Mouse (Mus musculus) spleen, adult 18-20 months (tissue): ENCODE results near the gene Skap1.
A peak's percentile ranks its signal among the peaks of the same experiment; 100 is the strongest.

Experiments
- DNase-seq, 2 experiments: peaks; one replicate each; pipeline ENCODE4 v3.0.0; 2022; ENCODE audit warnings: mixed read lengths in 2 of 2

The Skap1 gene

DNA sequence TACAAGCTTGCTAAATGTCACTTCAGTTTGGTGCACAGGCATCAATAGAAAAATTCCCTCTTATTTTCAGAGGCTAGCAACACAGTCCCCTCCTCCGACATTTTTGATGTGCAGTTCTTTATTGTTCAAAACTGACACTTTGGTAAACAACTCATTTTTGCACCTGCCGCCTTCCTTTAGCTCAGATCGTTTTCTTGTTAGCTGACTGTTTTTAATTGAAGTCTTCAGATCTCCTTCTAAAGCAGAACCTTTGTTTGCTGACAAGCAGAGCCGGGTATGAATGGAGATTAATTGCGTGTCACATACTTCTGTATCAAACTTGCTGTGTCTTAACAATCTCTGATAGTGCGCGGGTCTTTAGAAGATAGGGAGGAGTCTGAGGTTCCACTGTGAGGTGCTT, 2.0 kb downstream of the Skap1 start:
- DNase-seq = no peak

- DNase-seq = peak in 1 of 2 experiments; percentile 13
Measured at GRCm38 (mm10) chr11:96466987-96467386, 2.6 kb downstream of the Skap1 start.

DNA sequence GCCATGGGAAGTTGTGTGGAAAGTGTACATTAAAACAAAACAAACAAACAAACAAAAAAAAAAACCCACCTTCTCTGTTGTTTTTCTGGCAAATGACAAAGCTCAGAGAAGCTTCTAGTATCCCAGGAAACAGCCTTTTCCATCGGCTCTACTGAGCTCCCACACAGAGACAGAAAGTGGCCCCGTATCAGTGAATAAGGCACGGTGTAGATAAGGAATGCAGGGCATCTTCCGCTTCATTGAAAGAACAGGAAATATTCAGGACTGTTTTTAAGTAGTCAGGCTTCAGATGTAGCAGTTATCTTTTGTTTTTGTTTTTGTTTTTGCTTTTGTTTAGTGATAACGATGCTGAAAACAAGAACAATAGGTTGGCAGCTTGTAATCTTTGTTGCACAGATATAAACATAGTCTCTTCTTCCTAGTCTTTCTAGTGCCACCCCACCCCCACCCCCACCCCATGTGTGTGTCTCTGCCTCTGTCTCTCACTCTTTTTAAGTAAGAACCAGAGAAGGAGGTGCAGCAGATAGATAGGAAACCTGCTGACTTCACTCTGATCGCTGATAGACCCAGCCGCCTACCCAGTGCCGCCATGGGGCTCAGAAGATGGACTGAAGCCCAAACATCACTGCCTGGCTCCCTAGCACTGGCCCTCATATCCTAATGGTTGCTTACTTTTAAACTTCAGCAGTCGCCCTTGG, 3.8 kb downstream of the Skap1 start:
- DNase-seq = no peak

DNA sequence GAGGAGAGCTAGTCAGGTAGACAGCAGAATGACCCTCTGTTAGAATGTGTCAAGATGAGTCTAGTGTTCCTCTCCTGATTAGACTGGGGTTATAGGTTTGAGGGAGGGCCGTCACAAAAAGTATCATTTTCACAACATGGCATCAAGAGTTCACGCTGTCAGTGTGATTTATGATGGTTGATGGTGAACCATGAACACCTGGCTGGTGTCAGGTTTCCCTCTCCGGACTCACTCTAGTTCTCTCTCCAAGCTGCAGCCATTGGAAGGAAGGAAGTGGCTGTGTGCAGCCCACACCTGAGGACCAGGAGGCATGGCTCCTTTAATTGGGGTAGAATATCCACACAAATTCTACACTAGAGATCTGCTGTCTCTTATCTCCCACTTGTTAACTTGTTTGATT, 18.3 kb downstream of the Skap1 start:
- no peak for DNase-seq

DNA sequence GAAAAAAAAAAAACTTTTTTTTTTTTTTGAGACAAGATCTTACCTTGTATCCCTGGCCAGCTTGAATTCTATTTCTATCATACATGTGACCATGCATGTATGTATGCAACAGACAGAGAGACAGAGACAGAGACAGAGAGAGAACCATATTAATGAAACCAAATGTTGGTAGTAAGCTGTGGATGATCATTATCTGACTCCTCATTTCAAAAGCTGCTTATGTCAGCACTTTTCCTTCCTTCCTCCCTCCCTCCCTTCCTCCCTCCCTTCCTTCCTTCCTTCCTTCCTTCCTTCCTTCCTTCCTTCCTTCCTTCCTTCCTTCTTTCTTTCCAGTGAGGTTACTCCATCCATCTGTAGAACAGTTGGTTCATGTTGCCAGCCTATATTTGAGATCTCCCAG, 18.8 kb downstream of the Skap1 start:
- DNase-seq = no peak

DNA sequence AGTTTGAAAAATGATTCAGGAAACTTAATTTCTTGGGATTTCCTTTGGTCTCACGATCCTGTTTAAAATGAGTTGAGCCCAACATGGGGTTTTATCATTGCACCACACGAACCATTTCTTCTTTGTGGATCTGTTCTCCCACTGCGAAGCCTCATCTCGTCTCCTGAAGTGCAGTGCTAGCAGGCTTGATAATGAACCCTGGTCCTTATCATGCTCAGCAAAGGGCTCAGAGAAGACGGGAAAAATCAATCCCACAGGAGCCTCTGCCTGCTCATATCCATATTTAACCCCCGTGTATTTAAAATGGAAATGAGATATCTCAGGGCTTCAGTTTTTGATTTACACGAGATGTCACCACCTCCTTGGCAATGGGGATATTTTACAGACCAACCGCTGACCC, 34.1 kb downstream of the Skap1 start:
- DNase-seq = no peak

DNA sequence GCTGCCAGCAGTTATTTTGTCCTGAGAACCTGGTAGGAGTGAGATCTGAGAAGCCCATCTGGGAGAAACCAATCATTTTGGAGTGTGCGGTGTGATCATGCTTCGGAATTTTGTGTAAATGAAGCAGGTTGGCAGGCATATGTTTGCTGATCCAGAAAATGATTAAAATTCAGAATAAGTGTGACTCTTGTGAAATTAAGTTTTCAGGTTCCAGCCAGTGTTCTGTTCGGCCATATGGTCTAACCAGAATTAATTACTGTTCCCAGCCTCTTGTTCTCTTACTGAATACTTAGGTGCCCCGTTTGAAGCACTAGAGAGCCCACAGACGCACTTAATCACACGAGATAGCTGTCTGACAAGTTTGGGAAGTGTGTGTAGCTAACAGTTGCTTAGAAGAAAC, 36.6 kb downstream of the Skap1 start:
- no peak for DNase-seq

- DNase-seq = no peak
Measured at GRCm38 (mm10) chr11:96502948-96503347, 38.6 kb downstream of the Skap1 start.

DNA sequence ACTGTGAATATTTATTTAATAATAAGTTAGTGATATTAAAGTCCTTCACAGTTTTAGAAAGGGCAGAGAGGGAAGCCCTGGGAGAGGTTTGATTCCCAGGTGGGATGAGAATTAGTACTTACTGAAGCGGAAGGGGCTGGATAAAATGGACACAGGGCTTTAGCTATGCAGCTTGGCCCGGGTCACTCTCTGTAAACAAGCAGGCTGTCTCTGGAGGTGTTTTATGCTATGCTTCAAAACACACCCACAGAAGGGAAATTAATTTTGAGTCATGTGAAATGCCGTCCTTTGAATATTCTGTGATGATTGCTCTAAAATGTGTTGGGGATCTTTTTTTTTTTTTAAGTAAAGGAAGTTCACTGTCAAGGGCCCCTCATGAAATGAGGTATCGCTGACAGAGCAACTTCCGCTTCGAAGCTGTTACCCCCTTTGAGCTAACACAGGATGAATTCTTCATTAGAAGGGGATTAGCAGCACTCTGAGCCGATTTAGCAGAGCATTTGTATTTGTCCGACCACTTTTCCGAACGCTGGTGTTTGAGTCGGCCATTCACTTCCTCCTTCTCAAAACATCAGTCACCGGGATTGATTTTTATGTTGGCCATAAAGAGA, 40.2 kb downstream of the Skap1 start:
- no peak for DNase-seq

- DNase-seq = no peak
Measured at GRCm38 (mm10) chr11:96505841-96506240, 41.4 kb downstream of the Skap1 start.

- no peak for DNase-seq
Measured at GRCm38 (mm10) chr11:96515164-96515563, 50.8 kb downstream of the Skap1 start.

- DNase-seq = no peak
Measured at GRCm38 (mm10) chr11:96524541-96524940, 60.1 kb downstream of the Skap1 start.

GRCm38 (mm10) chr11:96526137-96526621, 61.8 kb downstream of the Skap1 start:
- no peak for DNase-seq

GRCm38 (mm10) chr11:96531757-96532433, 67.5 kb downstream of the Skap1 start:
- no peak for DNase-seq

GRCm38 (mm10) chr11:96534531-96534930, 70.1 kb downstream of the Skap1 start:
- no peak for DNase-seq

- DNase-seq = peak in 1 of 2 experiments; percentile 15
Measured at GRCm38 (mm10) chr11:96536146-96536545, 71.8 kb downstream of the Skap1 start.

GRCm38 (mm10) chr11:96542003-96542402, 77.6 kb downstream of the Skap1 start:
- DNase-seq = no peak

GRCm38 (mm10) chr11:96542561-96542960, 78.2 kb downstream of the Skap1 start:
- no peak for DNase-seq

- DNase-seq = no peak
Measured at GRCm38 (mm10) chr11:96546428-96546827, 82.0 kb downstream of the Skap1 start.

GRCm38 (mm10) chr11:96550960-96551703, 86.7 kb downstream of the Skap1 start:
- no peak for DNase-seq

- DNase-seq = peak in 1 of 2 experiments; percentile 5
Measured at GRCm38 (mm10) chr11:96553091-96553490, 88.7 kb downstream of the Skap1 start.

DNA sequence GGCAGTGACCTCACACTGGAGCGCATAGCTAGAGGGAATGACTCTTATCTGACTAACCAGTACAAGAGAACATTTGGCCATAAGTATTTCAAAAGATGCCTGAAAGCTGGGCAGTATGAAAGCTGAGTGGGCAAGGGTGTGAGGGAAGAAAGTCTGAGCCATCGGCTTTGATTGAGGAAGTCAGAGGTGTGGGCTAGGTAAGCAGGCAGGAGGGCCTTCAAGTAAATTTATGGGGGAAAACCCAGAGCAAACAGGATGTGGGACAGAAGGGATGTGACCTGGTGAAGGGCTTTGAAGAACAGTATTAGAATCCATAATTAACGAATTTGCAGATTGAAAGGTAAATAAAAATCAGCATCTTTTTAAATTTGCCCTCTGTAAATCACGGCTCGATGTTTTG, 95.8 kb downstream of the Skap1 start:
- no peak for DNase-seq

DNA sequence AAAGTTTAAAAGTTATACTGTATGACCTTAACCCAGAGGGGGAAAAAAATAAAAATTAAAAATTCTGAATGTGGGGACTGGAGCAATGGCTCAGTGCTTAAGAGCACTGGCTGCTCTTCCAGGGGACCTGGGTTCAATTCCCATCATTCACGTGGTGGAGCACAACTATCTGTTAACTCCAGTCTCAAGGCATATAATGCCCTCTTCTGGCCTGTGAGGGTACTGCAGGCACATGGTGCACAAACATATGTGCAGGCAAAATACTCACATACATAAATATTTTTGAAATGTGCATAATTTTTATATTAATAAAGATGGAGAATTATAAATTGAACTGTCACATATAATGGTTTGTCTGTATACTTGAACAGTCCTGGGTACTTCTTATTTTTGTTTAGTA, 99.7 kb downstream of the Skap1 start:
- no peak for DNase-seq
